Mouse (Mus musculus): ENCODE data around the gene Sh2b3. TPM values are rescaled to one million over a fixed set of nuclear protein-coding genes. Genes with fewer than 3 reads are reported as not detected.
A peak's percentile ranks its signal among the peaks of the same experiment; 100 is the strongest.

Gene Sh2b3
- total and polyA plus RNA-seq, 2 experiments from 2014 or later = 6.4 to 23.8 TPM

DNA sequence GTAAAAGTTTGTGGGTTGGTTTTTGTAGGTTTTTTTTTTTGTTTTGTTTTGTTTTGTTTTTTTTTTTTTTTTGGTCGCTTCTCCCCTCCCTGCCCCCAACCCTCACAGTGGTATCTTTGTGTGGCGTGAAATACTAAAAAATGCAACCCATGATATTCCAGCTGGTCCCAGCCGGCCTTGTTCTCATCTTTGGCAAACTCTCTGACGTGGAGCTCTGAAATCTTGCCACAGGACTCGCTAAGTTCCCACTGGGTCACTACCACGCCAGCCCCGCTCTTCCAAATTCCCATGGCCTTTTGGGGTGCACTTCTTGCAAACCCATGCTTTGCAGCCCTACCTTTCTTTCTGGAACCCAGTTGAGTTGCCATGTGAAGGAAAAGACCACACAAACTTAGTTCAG lies 67.6 kb downstream of the Sh2b3 start:
- no peak for TF ChIP-seq CTCF (IDR thresholded peaks at IDR 0.05)
- no peak for ATAC-seq (ENCODE audit: low FRiP score)
- no peak overlapping the region for H3K4me2 ChIP-seq (ENCODE audit: low read depth, low read length, poor library complexity, severe bottlenecking)
- no peaks in the 10 kb centered on the region for H3K4me1 ChIP-seq (ENCODE audit: insufficient read depth, low read length)
- no peak overlapping the region for H3K9ac ChIP-seq (replicated peaks; ENCODE audit: low read length, poor library complexity, severe bottlenecking)
- peaks cover 14% of the 10 kb centered on the region; the same call in 1 of the 2 replicates for H3K36me3 ChIP-seq (ENCODE audit: insufficient read depth, low read length)
- DNase-seq (ENCODE audit: low spot score) = no peak
- H3K27ac ChIP-seq (ENCODE audit: low read depth, low read length) = no peak overlapping the region
- H3K9me3 ChIP-seq (ENCODE audit: low read length) = no peaks in the 10 kb centered on the region
- WGBS = 72% methylated on average over 7 of the region's 7 CpGs
- H3K27me3 ChIP-seq (ENCODE audit: insufficient read depth, low read length) = no peaks in the 10 kb centered on the region
- no peak overlapping the region for H3K4me3 ChIP-seq (ENCODE audit: low read depth, low read length)

DNA sequence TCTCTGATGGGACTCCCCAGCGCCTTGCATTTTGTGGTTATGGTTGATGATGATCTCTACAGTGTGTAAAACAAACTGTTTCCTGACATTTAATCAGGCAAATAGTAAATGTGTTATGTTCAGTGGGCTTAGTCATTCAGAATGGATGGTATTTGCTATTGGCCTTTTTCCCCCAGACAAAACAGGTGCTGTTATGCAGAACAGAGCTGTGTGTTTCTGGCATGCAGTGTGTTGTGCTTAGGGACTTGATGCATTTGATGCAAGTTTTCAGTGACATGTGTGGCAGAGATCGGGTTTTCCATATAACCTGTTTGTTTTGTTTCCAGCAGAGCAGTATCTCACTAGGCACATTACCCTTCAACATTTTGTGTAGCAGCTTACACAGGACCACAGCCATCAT lies 69.9 kb downstream of the Sh2b3 start:
- TF ChIP-seq CTCF (IDR thresholded peaks at IDR 0.05) = no peak
- no peak for ATAC-seq (ENCODE audit: low FRiP score)
- Histone ChIP-seq H3K36me3 (ENCODE audit: insufficient read depth, low read length) (peaks cover 6% of the 10 kb centered on the region; the same call in 1 of the 2 replicates), H3K9ac (replicated peaks; ENCODE audit: low read length, poor library complexity, severe bottlenecking) (no peak overlapping the region), H3K4me2 (ENCODE audit: low read depth, low read length, poor library complexity, severe bottlenecking) (no peak overlapping the region), H3K4me3 (ENCODE audit: low read depth, low read length) (no peak overlapping the region), H3K4me1 (ENCODE audit: insufficient read depth, low read length) (no peaks in the 10 kb centered on the region), H3K27me3 (ENCODE audit: insufficient read depth, low read length) (no peaks in the 10 kb centered on the region), H3K27ac (ENCODE audit: low read depth, low read length) (no peak overlapping the region), H3K9me3 (ENCODE audit: low read length) (no peaks in the 10 kb centered on the region)
- WGBS = 87% methylated on average over 2 of the region's 2 CpGs
- no peak for DNase-seq (ENCODE audit: low spot score)

DNA sequence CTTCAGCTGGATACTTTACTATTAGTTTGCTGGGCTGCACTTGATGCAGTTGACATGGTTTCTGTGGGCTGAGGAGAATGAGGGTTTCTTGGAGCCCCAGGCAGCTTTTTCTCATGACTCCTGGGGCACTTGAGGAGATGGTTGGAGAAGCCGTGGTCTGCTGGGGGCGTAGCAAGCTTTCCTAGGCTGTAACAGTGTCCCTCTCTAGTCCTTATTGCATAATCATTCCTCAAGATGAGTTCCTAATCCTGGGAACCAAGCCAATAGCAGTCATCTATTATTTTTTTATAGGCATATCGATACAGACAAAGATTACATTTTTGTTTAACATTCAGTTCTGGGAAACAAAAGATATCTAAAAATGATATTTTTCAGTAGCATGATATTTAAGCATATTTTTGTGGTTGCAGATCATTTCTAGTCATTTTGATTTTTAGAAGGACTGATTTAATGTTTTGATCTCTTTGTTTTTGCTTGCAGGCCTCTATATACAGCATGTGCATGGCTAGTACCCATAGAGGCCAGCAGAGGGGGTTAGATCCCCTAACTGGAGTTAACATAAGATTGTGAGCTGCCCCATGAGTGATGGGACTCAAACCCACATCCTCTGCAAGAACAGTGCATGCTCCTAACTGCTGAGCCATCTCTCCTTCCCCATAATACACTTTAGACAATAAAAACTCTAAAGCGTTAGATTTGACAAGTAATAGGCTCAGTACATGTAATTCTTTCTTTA lies 71.2 kb downstream of the Sh2b3 start:
- Histone ChIP-seq H3K27ac (ENCODE audit: low read depth, low read length) (no peak overlapping the region), H3K4me2 (ENCODE audit: low read depth, low read length, poor library complexity, severe bottlenecking) (no peak overlapping the region), H3K9ac (replicated peaks; ENCODE audit: low read length, poor library complexity, severe bottlenecking) (no peak overlapping the region), H3K27me3 (ENCODE audit: insufficient read depth, low read length) (no peaks in the 10 kb centered on the region), H3K4me1 (ENCODE audit: insufficient read depth, low read length) (no peaks in the 10 kb centered on the region), H3K4me3 (ENCODE audit: low read depth, low read length) (no peak overlapping the region), H3K9me3 (ENCODE audit: low read length) (no peaks in the 10 kb centered on the region), H3K36me3 (ENCODE audit: insufficient read depth, low read length) (0 out of 2 replicates have a peak, but pooled peaks cover 3% of the 10 kb centered on the region)
- no peak for ATAC-seq (ENCODE audit: low FRiP score)
- no peak for DNase-seq (ENCODE audit: low spot score)
- peak; percentile 37 for TF ChIP-seq CTCF (IDR thresholded peaks at IDR 0.05)
- 91% methylated on average over 4 of the region's 4 CpGs for WGBS

Small RNA genes within 50 kb of the gene (microRNA-seq; reads per million reads assigned to microRNA genes)
- gene Mir7031 (ENCODE audit: borderline number of aligned reads) = 2.0 reads per million

Other genes with a start within 250 kb of the Sh2b3 start
- 104 TPM in 2 replicates for gene Aldh2, start 243.8 kb downstream of the Sh2b3 start, total RNA-seq (2014; rRNA removed)
- gene Aldh2, start 243.8 kb downstream of the Sh2b3 start, polyA plus RNA-seq (2015; fragmentation: Nextera tagmentation; extraction: Ambion mirVana) = 139 and 147 TPM in 2 replicates
- 2.0 and 2.1 TPM in 2 replicates for gene Acad12, start 218.7 kb downstream of the Sh2b3 start, total RNA-seq (2014; rRNA removed)
- gene Acad12, start 218.7 kb downstream of the Sh2b3 start, polyA plus RNA-seq (2015; fragmentation: Nextera tagmentation; extraction: Ambion mirVana) = 1.8 and 2.1 TPM in 2 replicates
- 1.7 TPM in 2 replicates for gene Acad10, start 177.1 kb downstream of the Sh2b3 start, total RNA-seq (2014; rRNA removed)
- 1.3 and 1.4 TPM in 2 replicates for gene Acad10, start 177.1 kb downstream of the Sh2b3 start, polyA plus RNA-seq (2015; fragmentation: Nextera tagmentation; extraction: Ambion mirVana)
- 47.3 and 48.2 TPM in 2 replicates for gene Brap, start 177.1 kb downstream of the Sh2b3 start, total RNA-seq (2014; rRNA removed)
- gene Brap, start 177.1 kb downstream of the Sh2b3 start, polyA plus RNA-seq (2015; fragmentation: Nextera tagmentation; extraction: Ambion mirVana) = 43.5 and 43.6 TPM in 2 replicates
- gene Atxn2, start 126.3 kb downstream of the Sh2b3 start, total RNA-seq (2014; rRNA removed) = 102 and 103 TPM in 2 replicates
- gene Atxn2, start 126.3 kb downstream of the Sh2b3 start, polyA plus RNA-seq (2015; fragmentation: Nextera tagmentation; extraction: Ambion mirVana) = 82.9 and 103 TPM in 2 replicates
- gene Pheta1, start 11.3 kb upstream of the Sh2b3 start, total RNA-seq (2014; rRNA removed) = 46.1 and 49.7 TPM in 2 replicates
- gene Pheta1, start 11.3 kb upstream of the Sh2b3 start, polyA plus RNA-seq (2015; fragmentation: Nextera tagmentation; extraction: Ambion mirVana) = 29.8 and 33.1 TPM in 2 replicates
- 40.1 and 40.2 TPM in 2 replicates for gene Cux2, start 212.5 kb upstream of the Sh2b3 start, total RNA-seq (2014; rRNA removed)
- gene Cux2, start 212.5 kb upstream of the Sh2b3 start, polyA plus RNA-seq (2015; fragmentation: Nextera tagmentation; extraction: Ambion mirVana) = 15.4 and 17.4 TPM in 2 replicates

Data from midbrain, postnatal 0 days (tissue).